Mouse (Mus musculus) liver, postnatal 0 days (tissue): ENCODE measurements around the gene Scamp1. TPM values are rescaled to one million over a fixed set of nuclear protein-coding genes. Genes with fewer than 3 reads are reported as not detected.

Source experiments
- ATAC-seq: fragments of 200-750 bp; cut with Nextera tagmentation; 2 replicates; pipeline ENCODE4 v1.8.0; 2017; ENCODE audit warnings: mild to moderate bottlenecking, moderate library complexity
- DNase-seq: peaks from one replicate; pipeline ENCODE4 v3.0.0-alpha.2; 2016
- H3K27ac ChIP-seq: fragments of 300-500 bp; sonication (generic); 2 replicates; pipeline ENCODE4 v1.5.1; 2014; ENCODE audit warnings: antibody characterized with exemption, moderate library complexity, mild to moderate bottlenecking, low read depth
- H3K27me3 ChIP-seq: fragments of 300-500 bp; sonication (generic); 2 replicates; pipeline ENCODE4 v1.6.1; 2014; ENCODE audit warnings: low read length, control low read depth, mixed read lengths; ENCODE audit not compliant: insufficient read depth
- H3K36me3 ChIP-seq: fragments of 300-500 bp; sonication (generic); replicated peaks from 2 replicates; pipeline ENCODE4 v1.6.1; 2014; ENCODE audit warnings: mild to moderate bottlenecking, control low read depth, low read length, moderate library complexity, mixed read lengths; ENCODE audit not compliant: insufficient read depth
- H3K4me1 ChIP-seq: fragments of 300-500 bp; sonication (generic); 2 replicates; pipeline ENCODE4 v1.6.1; 2014; ENCODE audit warnings: antibody characterized with exemption, mild to moderate bottlenecking, control low read depth; ENCODE audit not compliant: insufficient read depth
- H3K4me2 ChIP-seq: fragments of 300-500 bp; sonication (generic); 2 replicates; pipeline ENCODE4 v1.6.1; 2014; ENCODE audit warnings: low read depth, mild to moderate bottlenecking, low read length, moderate library complexity, mixed read lengths
- H3K4me3 ChIP-seq: fragments of 300-500 bp; sonication (generic); 2 replicates; pipeline ENCODE4 v1.5.1; 2014; ENCODE audit warnings: low read depth, low read length
- H3K9ac ChIP-seq: fragments of 300-500 bp; sonication (generic); replicated peaks from 2 replicates; pipeline ENCODE4 v1.6.1; 2014; ENCODE audit warnings: mild to moderate bottlenecking, moderate library complexity
- H3K9me3 ChIP-seq: fragments of 300-500 bp; sonication (generic); 2 replicates; pipeline ENCODE4 v1.6.1; 2016; ENCODE audit warnings: mild to moderate bottlenecking, control low read depth, low read length, mixed read lengths
- CTCF ChIP-seq: sonication (generic); IDR thresholded peaks from 2 replicates; pipeline ENCODE4 v1.5.1; 2016; ENCODE audit warnings: antibody characterized with exemption, low read depth
- EP300 ChIP-seq: IDR thresholded peaks from 2 replicates; pipeline ENCODE4 v1.6.1; 2016; ENCODE audit warnings: antibody characterized with exemption, low read depth, mild to moderate bottlenecking
- WGBS: fragments of 180-500 bp; shearing (Covaris S2); extraction: QIAGEN DNeasy Blood & Tissue Kit; methylation state at CpG from one replicate; pipeline ENCODE4 v1.1.7; 2014; ENCODE audit not compliant: insufficient replicate concordance; 5-methylcytosine and 5-hydroxymethylcytosine counted together
- polyA plus RNA-seq: library from polyadenylated mRNA; unstranded; fragments of >200 nt; fragmentation: Nextera tagmentation; extraction: Ambion mirVana; gene quantifications from 2 replicates; pipeline ENCODE4 v1.2.1, GENCODE M21; 2015

Scamp1 gene
- polyA plus RNA-seq, 1 experiment from 2014 or later, result 13.8 TPM

GRCm38 (mm10) chr13:94173633-94174576, 111.8 kb downstream of the Scamp1 start:
- WGBS, result 2% methylated on average over 45 of the region's 55 CpGs
- Histone ChIP-seq H3K9me3 (no peaks in the 10 kb centered on the region), H3K9ac (peak overlapping the region; percentile 60), H3K4me3 (peak overlapping the region; percentile 58), H3K4me1 (peaks cover 21% of the 10 kb centered on the region), H3K36me3 (no peaks in the 10 kb centered on the region), H3K27me3 (peaks cover 10% of the 10 kb centered on the region; the same call in 1 of the 2 replicates), H3K4me2 (peak overlapping the region; percentile 94), H3K27ac (peak overlapping the region; percentile 29; the same call in 1 of the 2 replicates)
- TF ChIP-seq EP300 (no peak), CTCF (no peak)
- ATAC-seq (peak; percentile 82), DNase-seq (peak; percentile 66)

GRCm38 (mm10) chr13:94172533-94173310, 112.9 kb downstream of the Scamp1 start:
- no peak for TF ChIP-seq EP300
- TF ChIP-seq CTCF, result no peak
- H3K27me3 ChIP-seq, result peaks cover 10% of the 10 kb centered on the region; the same call in 1 of the 2 replicates
- no peak overlapping the region for H3K27ac ChIP-seq
- 86% methylated on average over 15 of the region's 15 CpGs for WGBS
- no peak overlapping the region for H3K4me3 ChIP-seq
- H3K4me1 ChIP-seq, result peaks cover 21% of the 10 kb centered on the region
- ATAC-seq (no peak), DNase-seq (no peak)
- no peaks in the 10 kb centered on the region for H3K36me3 ChIP-seq
- no peak overlapping the region for H3K9ac ChIP-seq
- H3K4me2 ChIP-seq, result no peak overlapping the region
- no peaks in the 10 kb centered on the region for H3K9me3 ChIP-seq

GRCm38 (mm10) chr13:94171612-94172011, 114.0 kb downstream of the Scamp1 start:
- Histone ChIP-seq H3K4me1 (peaks cover 21% of the 10 kb centered on the region), H3K27me3 (peaks cover 10% of the 10 kb centered on the region; the same call in 1 of the 2 replicates), H3K36me3 (no peaks in the 10 kb centered on the region), H3K9ac (no peak overlapping the region), H3K9me3 (no peaks in the 10 kb centered on the region), H3K27ac (no peak overlapping the region), H3K4me3 (no peak overlapping the region), H3K4me2 (no peak overlapping the region)
- TF ChIP-seq EP300 (no peak), CTCF (no peak)
- 44% methylated on average over 5 of the region's 5 CpGs for WGBS
- no peak for DNase-seq
- no peak for ATAC-seq

GRCm38 (mm10) chr13:94169325-94169916, 116.2 kb downstream of the Scamp1 start:
- DNase-seq, result no peak
- no peak overlapping the region for H3K27ac ChIP-seq
- no peak overlapping the region for H3K4me3 ChIP-seq
- H3K4me2 ChIP-seq, result no peak overlapping the region
- H3K9me3 ChIP-seq, result no peaks in the 10 kb centered on the region
- TF ChIP-seq EP300, result no peak
- no peak for TF ChIP-seq CTCF
- 0 out of 2 replicates have a peak, but pooled peaks cover 3% of the 10 kb centered on the region for H3K27me3 ChIP-seq
- ATAC-seq, result no peak
- peaks cover 17% of the 10 kb centered on the region for H3K4me1 ChIP-seq
- H3K36me3 ChIP-seq, result no peaks in the 10 kb centered on the region
- no peak overlapping the region for H3K9ac ChIP-seq
- 56% methylated on average over 6 of the region's 6 CpGs for WGBS

- DNase-seq (no peak), ATAC-seq (no peak)
- Histone ChIP-seq H3K27ac (no peak overlapping the region), H3K4me1 (peaks cover 7% of the 10 kb centered on the region; the same call in 1 of the 2 replicates), H3K4me2 (no peak overlapping the region), H3K36me3 (no peaks in the 10 kb centered on the region), H3K27me3 (no peaks in the 10 kb centered on the region), H3K9ac (no peak overlapping the region), H3K9me3 (no peaks in the 10 kb centered on the region), H3K4me3 (no peak overlapping the region)
- TF ChIP-seq EP300 (no peak), CTCF (no peak)
- 78% methylated on average over 5 of the region's 5 CpGs for WGBS
Observed at GRCm38 (mm10) chr13:94168319-94168718, 117.3 kb downstream of the Scamp1 start.
